Mouse (Mus musculus): ENCODE data around the gene Rcn1.

The Rcn1 gene

DNA sequence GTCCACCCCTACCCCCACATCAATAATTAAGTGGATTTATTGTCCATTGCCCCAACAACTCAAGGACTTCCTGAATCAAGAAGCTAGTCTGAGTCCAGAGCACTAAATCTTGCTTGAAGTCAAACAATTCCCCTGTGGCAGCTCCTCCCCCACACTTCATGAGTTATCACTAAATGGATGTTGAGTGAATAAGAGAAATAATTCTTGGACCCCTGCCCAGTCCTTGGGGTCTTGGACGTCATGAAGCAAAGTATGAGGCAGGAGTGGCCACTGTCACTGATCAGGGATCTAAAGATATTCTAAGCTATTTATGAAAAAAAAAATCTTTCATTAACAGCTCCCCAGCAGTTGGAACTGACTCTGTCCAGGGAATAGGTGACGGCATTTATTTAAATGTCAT lies 6.6 kb downstream of the Rcn1 start:
- DNase-seq, result no peak

DNA sequence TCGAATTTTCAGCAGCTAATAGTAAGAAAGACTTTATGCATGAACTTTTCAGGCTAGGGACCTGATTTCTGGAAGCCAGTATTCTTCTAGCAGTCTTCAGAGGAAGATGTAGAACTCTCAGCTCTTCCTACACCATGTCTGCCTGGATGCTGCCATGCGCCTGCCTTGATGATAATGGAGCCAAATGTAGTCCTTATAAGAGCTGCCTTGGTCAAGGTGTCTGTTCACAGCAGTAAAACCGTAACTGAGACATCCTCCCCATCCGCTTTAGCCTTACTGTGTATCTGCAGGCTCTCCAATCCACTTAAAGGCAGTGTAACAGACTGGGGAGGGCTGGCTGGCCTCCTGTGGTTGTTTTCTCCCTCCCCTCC lies 7.7 kb downstream of the Rcn1 start:
- no peak for DNase-seq

DNA sequence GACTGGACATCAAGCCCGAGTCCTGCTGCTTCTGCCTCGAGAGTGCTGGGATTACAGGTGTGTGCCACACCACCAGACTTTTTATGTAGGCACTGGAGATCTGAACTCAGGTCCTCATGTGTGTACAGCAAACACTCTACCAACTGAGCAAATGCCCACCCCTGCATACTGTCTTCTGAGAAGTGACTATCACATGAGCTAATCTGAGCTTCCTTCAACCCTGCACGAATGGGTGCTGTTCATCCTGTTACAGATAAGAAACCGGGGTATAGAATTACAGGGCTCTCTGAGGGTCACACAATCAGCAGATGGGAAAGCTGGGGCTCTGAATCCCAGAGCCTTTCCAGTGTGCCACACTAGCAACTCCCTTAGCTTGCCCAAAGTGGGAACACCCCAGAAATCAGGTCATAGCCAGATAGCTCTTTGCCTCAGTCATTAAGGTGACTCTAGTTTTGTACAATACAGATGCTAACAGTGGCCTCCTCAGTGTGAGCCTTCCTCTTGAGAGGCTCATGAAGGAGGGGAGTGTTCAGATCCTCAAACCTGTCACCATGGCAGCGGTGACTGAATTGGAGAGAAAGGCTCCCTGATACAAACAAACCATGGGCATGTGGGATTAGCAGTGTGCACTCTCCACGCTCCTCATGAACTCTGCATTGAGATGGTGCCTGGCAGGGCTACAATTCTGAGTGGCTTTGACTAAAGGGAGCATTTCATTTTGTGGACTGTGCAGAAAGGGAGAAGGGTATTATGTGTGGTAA lies 8.3 kb downstream of the Rcn1 start:
- no peak for DNase-seq

DNA sequence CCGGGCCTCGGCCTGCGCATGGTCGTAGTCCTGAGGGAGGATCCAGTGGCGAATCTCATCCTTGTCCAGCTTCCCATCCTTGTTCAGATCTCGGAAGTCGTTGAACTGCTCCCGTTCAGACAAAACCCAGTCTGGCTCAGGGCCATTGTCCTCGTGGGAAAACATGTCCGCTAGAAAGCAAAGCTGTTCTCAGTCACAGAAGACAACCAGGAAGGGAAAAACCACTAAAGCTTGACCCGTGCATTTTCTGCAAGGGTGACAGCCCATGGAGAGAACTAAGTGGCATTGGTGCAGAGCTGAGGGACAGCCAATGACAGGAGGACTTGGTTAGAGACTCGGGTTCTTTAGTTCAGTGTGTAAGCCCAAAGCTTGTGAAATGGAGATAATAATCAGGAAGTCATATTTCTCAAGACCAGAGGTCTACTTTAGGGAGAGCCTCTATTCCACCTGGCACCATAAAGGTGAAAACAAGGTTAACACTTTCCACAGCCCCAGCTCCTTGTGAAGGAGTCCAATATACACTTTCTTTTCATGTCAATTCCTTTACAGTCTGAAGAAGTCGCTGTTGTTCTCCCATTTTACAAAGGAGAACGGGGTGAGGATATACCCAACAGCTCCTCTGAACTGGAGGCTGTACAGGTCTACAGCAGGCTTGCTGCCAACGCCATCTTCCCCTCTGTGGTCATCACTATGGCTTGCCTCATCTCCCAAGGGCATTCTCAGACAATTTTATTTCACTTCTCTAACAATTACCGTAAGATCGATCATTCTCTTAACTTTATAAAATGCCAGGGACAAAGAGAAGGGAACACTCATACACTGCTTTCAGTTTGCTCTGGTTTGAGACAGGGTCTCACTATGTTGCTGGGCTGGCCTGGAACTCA lies 9.9 kb downstream of the Rcn1 start:
- no peak for DNase-seq

DNA sequence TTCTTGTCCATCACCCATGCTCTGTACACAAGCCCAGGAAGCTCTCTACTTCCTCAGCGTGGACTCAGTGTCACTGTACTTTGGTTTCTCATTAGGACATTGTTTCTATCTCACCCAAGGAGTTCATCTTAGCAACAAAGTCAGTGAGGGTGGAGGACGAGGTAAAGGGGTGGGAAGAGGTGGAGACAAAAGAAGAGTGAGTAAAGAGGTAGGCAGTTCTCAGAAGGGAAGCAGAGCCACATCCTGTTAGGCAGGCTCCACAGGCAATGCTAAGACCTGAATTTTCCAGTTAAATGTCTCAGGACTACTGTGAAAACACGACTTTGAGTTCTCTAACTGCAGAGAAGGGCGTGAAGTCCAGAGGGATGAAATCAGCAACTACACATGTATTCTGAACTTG lies 12.7 kb downstream of the Rcn1 start:
- DNase-seq, result no peak

DNA sequence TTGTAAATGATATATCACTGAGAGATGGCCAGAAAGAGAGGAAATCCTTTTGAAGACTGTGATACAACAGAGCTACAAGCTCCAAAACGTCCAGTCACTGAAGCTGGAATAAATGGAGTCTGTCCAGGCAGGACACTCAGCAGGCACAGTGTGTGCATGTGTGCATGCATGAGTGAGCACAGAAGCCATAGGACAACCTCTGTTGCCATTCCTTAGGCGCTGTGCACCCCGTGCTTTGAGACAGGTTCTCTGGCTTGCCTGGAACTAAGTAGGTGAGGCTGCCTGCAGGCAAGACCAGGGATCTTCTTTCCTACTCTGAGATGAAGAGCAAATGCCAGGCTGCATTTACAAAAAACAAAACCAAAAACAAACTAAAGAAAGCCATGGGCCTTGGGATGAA lies 14.1 kb downstream of the Rcn1 start:
- DNase-seq, result no peak

DNA sequence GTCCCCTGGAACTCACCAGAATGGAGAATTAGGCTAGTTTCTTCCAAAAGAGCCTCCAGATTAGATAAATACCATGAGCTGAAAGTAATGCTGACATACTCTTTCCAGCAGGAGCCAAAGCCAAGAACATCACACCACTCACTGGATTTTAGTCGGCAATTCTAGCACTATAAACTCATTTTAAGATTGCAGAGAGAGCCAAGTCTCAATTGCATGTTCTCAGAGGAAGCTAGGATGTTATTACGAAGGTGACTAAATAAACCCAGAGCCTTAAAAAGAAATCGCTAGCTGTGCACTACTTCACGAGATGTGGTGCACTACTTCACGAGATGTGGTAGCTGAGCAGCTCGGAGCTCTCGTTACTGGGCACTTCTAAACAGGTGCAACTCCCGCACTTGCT lies 16.1 kb downstream of the Rcn1 start:
- no peak for DNase-seq

DNA sequence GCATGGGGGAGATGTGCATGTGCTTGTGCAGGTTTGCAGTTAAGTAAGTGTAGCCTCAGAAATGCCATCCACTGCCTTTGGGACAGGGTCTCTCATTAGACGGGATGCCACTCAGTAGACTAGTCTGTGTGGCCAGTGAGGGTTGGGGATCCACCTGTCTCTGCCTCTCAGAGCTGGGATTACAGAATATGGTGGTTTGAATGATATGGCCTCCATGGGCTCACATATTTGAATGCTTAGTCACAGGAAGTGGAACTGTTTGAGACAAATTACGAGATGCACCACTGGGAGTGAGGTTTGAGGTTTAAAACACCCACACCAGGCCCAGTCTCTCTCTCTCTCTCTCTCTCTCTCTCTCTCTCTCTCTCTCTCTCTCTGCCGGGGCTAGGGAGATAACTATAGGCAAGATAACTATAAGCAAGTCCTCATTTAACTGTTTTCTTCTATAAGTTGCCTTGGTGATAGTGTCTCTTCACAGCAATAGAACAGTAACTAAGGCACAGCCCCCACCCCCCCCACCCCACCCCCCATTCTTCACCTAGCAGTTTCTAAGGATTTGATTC lies 18.3 kb downstream of the Rcn1 start:
- no peak for DNase-seq

DNA sequence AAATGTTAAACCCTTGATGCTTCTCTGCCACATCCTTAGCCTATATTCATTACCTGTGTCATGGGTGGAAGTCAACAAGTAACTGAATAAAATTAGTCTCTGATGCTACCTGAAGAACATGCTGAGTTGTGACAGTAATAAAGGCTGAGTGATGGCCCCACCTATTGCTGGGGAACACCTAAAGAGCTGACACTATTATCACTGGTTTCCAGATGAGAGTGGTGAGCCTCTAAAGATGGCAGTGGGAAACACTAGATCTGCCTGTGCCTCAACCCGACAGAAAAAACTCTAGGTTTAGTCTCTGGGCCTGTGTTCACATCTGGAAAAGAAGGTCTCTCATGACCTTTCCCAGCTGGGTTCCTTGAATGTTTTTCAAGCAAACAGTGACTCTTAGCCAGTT lies 19.4 kb downstream of the Rcn1 start:
- DNase-seq, result no peak

DNA sequence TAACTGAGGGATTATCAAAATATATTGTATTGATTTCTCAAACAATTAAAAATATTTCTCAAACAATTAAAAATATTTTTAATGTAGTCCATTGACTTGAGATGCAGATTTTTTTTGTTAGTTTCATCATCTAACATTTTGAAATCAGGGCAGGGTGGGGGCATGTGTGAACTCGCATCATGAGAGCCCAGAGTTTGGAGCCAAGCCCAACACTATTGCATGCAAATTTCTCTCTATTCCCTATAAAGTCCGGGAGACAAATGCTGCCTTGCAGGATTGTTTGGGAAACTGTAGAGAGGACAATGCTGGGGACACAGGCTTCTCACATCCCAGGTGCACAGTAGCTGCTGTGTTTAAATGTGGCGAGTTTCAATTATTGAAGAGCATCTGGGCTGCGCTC lies 23.4 kb downstream of the Rcn1 start:
- no peak for DNase-seq

DNA sequence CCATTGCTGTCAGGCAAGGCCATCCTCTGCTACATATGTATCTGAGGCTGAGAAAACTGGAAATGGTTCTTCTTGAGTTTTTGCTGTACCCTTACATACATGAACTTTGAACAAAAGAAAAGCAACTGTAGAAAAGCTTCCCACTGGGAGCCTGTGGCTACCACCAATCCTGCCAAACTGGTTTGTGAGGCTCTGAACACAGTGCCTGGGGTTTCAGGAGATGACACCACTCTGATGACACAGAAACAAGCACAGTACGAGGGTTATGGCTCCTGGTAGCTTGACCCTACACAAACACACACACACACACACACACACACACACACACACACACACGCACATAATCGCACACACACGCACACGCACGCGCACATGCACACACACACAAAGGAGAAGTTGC lies 23.9 kb downstream of the Rcn1 start:
- no peak for DNase-seq

DNA sequence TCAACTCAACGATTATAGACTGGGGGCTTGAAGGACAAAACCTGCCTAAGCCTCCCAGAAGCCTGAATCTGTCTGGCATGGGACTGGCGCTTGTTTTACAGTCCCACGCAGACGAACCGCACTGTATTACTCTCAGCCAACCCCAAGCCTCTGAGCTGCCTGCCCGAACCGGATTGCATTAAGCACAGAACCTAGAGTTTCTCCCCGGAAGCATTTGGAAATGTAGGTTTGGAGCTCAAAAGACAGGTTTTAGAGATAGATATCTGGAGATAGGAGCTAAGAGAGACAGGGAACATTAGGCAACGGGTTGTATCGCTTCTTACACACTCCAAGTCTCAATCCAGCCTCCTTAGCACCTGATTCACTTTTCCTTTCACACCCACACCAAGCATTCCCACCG lies 25.5 kb downstream of the Rcn1 start:
- no peak for DNase-seq

DNA sequence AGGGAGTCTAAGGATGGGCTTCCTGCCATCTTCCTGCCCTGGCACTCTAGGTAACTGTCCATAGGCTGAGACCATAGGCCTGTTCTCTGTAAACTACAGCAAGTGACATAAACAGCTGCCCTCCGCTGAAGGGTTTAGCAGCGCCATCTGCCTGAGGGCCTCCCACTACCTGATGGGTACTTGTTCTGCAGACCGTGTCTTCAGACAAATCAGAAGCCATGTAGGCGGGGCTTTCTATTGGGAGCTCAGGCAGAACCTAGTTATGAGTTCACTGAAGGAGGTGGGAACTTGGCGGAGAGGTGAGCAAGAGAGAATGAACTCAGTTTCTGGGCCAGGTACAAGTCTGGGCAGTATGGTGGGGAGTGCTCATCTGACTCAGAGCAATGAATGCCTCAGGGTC lies 26.4 kb downstream of the Rcn1 start:
- DNase-seq, result no peak

DNA sequence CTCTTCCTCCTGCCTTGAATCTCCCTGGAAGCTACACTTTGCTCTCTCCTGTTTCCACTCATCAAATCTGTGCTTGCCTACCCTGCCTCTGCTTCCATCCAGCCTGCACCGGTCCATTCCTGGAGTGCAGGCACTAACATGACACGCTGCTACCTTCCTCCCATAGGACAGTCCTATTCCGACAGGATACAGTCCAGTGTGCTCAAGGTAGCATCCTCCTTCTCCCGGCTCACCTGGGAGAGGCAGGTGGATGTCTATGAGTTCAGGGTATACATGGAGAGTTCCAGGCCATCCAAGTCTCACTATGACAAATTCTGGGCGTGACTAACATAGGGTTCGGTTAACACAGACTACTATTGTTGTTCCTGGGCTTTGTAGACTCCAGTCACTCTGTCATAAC lies 27.0 kb downstream of the Rcn1 start:
- no peak for DNase-seq

DNA sequence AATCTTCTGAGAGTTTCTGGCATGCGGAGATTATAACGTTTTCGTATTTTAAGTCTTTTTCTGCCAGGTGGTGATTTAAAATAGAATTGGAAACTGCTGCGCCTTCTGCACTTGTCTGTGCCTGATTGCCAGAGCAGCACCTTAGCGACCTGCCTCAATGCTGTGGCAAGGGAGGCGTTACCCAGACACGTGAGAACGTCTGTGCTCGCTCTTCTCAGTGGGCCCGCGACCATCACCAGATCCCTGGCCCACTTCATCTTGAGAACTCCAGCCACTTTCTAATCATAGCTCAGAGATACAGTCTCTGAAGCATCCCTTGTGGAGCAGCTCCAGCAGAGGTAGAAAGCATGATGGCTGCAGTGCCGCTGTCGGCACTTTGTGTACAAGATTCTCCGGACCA lies 28.4 kb downstream of the Rcn1 start:
- DNase-seq, result no peak

DNA sequence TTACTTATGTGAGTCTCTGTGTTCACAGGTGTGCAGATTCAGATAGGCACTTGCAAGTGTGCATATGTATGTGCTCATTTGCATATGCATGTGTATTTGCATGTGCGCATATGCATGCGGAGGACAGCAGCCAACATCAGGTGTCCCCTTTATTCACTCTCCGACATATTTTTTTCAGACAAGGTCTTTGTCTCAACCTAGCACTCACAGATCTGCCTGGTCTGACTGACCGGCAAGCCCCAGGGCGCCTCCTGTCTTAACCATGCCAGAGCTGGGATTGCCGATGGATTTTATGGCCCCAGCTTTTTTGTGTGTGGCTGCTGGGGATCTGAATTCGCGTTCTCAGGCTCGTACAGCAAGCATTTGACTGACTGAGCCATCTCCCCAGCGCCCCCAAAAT lies 28.9 kb downstream of the Rcn1 start:
- DNase-seq, result no peak

DNA sequence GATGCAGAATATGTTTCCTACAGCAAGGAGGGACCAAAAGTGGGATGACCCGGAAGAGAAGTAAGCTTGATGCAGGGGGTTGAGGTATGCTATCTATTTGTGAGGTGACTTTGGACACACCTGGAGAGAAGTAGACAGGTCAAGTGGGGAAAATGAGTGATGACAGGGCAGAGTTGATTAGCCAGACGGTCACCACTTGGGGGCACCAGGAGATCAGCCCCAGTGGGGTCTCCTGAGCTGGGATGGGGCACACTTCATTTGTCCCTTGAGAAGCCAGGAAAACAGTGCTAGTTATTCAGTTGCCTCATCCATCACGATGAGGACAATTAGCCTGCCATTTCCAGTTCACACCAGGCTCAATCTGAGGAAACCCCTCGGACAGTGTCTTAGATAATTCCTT lies 31.5 kb downstream of the Rcn1 start:
- no peak for DNase-seq

DNA sequence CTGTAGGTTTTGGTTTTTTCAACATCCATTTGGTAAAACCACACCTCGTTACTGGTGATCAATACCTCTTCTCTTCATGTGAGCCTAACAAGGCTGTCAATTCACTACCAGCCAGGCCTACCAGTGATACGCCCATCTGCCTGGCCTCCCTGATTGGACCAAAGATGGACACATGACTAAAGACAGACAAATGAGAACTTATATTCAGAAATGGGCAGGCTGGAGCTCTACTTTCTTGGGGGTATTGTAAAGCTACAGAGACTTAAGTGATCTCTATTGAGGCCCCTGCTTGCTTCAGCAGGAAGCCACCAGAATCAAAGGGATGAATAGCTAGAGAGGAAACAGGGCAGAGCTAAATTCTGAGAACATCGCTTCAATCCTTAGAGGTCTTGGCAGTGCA lies 41.1 kb downstream of the Rcn1 start:
- DNase-seq, result no peak

DNA sequence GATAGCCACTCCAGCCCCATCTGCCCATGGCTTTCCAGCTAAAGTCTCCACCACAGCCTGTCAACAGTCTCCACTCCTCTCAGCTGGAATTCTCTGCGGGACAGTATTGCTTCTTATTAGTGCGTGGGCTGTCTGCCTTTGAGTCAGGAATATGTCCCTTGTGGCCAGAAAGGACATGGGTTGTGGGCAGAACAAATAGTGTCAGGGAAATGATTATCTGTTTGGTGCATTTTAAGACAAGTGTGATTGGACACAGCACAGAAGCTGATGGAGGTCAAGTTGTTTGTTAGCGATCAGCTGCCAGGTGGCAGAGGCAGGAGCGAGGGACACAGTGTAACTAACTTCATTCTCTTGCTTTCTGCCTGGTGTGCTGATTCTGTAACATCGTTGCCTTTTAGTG lies 42.3 kb downstream of the Rcn1 start:
- DNase-seq, result no peak

DNA sequence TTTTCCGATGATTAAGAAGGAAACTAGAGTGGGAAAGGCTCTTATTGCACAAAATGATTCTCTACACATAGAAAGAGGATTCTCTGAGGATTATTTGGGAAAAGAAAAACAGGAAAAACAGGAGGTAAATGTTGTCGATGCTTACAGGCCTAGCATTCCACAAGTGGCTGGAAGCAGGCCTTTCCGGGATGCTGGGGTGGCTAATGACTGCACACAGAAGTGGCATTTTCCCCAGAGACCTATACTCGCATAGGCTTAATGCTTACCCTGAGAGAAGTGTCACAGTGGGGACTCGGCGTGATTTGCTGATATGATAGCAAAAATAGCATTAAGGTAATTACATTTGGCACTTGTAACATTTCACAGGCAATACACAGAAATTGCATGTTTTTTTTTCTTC lies 50.2 kb downstream of the Rcn1 start:
- DNase-seq, result no peak

DNA sequence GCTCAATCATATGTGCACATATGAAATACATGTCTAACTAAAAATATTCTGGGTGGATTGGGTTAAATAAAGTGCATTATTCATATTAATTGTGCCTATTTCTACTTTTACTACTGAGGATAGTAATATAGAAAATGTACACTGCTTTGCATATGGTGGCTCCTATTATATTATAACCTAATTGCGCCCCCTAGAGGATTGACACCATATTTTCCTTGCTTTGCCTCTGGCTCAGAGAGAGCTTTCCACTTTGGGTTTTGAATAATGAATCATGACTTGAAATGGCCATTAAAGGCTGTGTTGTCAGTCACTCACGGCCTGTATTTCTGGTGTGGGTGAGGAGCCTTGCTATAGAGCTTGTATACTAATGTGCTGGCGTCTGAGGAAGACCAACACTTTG lies 59.1 kb downstream of the Rcn1 start:
- DNase-seq, result peak; percentile 25

DNA sequence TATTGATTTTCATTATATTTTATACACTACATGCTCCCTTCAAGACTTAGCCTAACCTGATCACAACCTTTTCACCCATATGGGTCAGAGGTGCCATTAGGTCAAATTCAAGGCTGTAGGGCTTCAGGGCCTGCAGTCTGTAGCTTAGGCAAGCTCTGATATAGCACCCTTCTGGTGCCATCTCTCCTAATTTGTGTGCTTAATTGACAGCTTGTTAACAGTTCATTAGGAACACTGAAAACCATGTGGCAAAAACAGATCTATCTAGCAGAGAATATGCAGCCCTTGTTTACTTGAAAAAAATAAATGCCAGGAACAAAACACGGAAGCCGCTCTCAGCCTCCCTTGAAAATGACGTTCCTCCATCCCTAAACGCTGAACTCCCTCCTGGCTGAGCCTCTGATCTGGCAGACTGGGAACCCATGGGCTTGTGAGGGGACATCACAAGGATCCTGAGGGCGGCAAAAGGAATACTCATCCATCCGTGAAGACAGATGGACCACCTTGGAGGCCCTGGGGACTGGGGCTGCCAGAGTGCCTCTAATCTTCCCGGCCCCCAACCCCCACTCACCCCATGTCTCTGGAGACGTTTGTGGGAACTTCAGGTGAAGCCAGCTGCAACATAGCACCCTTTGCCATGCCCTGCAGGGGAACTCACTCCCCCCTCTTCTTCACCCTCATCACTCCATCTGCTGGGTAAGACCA lies 61.8 kb downstream of the Rcn1 start:
- DNase-seq, result no peak

DNA sequence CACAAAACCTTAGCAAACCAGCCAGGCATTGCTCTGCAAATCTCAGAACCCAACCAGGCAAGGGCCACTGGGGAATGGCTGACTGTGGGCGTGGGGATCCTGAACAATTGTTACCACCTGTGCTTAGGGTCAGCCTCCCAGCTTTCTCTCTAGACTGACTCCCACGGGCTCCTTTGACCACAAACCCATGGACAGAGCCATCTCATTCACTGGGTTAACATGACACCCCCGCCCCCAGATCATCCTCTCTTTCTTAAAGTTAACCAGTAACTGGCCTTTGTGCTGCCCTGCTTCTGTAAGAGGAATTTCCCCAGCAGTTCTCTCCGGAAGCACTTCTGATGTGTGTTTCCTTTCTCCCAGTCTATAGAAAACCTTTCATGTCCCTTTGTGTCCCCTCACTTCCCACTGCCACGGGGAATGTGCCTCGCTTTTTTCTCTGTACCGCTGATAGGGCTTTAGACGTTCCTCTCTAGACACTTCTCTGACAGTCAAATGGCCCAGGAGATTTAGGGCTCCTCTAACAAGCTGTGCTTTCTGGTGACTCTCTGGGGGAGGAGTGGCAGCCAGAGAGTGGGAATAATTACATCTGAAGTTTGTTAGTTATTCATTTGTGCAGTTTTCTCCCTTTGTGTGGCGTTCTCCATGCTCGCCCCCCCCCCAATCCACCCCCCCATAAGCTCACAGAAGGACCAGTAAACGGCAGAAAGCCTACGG lies 62.6 kb downstream of the Rcn1 start:
- no peak for DNase-seq
